Mouse (Mus musculus) monocyte, adult 2 months (primary cell): Measurements from ENCODE around the gene Dmrtc1c2.
"Not testable (repeated sequence)": the region's sequence is repeated elsewhere in the genome, so short reads cannot be mapped to it uniquely, and the experiment has no call there.

ENCODE experiments used
- DNase-seq, 2 experiments: peaks; one replicate each; pipeline ENCODE4 v3.0.0; 2022; ENCODE audit warnings: low spot score in 2 of 2, low read depth in 1 of 2

Dmrtc1c2 gene

DNA sequence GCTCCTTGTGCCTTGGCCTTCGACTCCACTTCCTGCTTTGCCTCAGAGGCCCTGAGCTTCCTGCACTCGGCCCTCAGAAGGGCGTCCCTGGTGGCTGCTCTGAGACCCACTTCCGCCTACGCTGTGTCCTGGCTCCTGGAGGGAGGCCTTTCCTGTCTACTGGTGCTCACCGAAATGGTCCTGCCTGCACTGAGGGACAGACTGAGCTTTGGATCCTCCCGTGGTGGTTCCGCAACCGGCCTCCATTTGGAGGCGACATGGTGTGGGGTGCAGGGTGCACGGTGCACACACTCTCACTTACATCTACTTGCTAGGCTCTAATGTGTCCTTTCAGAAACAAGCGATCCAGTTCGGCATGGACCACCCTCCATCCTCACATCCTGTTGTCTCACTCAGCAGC is at the start of gene Dmrtc1c2:
TSS of gene Dmrtc1c2 (minus strand) at position 101 of the 400 bp plus-strand sequence.
- DNase-seq = not testable (repeated sequence)

DNA sequence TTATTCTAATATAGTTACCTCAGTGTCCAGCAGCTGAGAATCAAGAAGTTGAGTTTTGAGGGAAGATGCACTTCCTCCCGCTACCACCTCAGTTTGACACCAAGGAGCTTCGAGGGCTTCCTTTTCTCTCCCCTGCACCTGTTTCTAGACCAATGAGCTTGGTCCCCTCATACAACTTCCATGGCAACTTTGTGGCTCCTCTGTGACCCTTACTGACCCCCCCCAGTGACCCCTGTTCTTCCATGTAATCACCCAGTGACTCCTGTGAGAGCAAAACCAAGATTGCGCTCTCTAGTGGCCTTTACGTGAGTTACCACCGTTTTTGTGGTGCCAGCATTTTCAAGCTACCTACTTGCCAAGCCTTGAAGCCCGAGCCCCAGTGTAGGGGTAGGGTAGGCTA is 13.5 kb upstream of the Dmrtc1c2 start, which contains the start of gene 1700031F05Rik:
TSS of gene 1700031F05Rik (minus strand) at position 101 of the 400 bp plus-strand sequence.
- DNase-seq = no peak

DNA sequence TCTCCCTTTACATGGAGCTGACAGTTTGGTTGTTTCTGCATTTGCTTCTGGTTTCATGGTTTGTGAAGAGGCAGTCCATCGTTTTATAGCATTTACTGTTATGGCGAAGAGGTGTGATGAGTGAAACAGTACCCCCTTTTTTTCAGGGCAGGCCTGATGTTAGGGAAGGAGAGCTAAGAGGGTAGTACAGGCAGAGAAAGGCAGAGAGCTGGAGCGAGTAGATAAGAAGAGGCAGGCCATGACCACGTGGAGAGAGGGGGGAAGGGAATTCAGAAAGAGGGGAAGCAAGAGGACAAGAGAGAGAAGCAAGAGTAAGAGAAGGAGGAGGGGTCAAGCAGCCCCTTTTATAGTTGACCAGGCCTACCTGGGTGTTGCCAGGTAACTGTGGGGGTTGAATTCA is 42.1 kb downstream of the Dmrtc1c2 start:
- no peak for DNase-seq

DNA sequence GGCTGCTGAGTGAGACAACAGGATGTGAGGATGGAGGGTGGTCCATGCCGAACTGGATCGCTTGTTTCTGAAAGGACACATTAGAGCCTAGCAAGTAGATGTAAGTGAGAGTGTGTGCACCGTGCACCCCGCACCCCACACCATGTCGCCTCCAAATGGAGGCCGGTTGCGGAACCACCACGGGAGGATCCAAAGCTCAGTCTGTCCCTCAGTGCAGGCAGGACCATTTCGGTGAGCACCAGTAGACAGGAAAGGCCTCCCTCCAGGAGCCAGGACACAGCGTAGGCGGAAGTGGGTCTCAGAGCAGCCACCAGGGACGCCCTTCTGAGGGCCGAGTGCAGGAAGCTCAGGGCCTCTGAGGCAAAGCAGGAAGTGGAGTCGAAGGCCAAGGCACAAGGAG is 51.8 kb downstream of the Dmrtc1c2 start, which contains the start of gene Dmrtc1c1:
TSS of gene Dmrtc1c1 (plus strand) at position 301 of the 400 bp plus-strand sequence.
- DNase-seq = not testable (repeated sequence)
